Mouse (Mus musculus) bone marrow macrophage, adult 2 months (primary cell): ENCODE data around the gene Mctp2. TPM values are rescaled to one million over a fixed set of nuclear protein-coding genes. Genes with fewer than 3 reads are reported as not detected.

Source experiments
- H3K27ac ChIP-seq: 2 replicates; pipeline ENCODE4 v1.5.1; 2012; ENCODE audit warnings: low read depth, low read length; ENCODE audit not compliant: insufficient read depth
- H3K4me1 ChIP-seq: 2 replicates; pipeline ENCODE4 v1.6.1; 2012; ENCODE audit warnings: low read length; ENCODE audit not compliant: control insufficient read depth, insufficient read depth
- H3K4me3 ChIP-seq: 2 replicates; pipeline ENCODE4 v1.5.1; 2012; ENCODE audit warnings: mild to moderate bottlenecking, low read length, moderate library complexity; ENCODE audit not compliant: insufficient read depth
- CTCF ChIP-seq: IDR thresholded peaks from 2 replicates; pipeline ENCODE4 v1.5.1; 2012; ENCODE audit warnings: low read depth, mild to moderate bottlenecking, low read length, moderate library complexity
- POLR2A ChIP-seq: IDR thresholded peaks from 2 replicates; pipeline ENCODE4 v1.6.1; 2012; ENCODE audit warnings: mild to moderate bottlenecking, low read depth, low read length, borderline replicate concordance
- polyA plus RNA-seq: library from polyadenylated mRNA; stranded (reverse); fragments of >200 nt; gene quantifications from 2 replicates; pipeline ENCODE4 v1.2.4, GENCODE M21; 2012; ENCODE audit not compliant: missing spikeins, insufficient read depth, insufficient read length

Mctp2 gene
- polyA plus RNA-seq, 1 experiment = not detected

- no peak for TF ChIP-seq POLR2A
- no peaks in the 10 kb centered on the region for H3K4me1 ChIP-seq
Observed at GRCm38 (mm10) chr7:72100683-72101082, 205.7 kb downstream of the Mctp2 start.

GRCm38 (mm10) chr7:72098603-72099002 lies 207.8 kb downstream of the Mctp2 start:
- Histone ChIP-seq H3K4me3 (no peak overlapping the region), H3K4me1 (no peaks in the 10 kb centered on the region), H3K27ac (no peak overlapping the region)
- TF ChIP-seq POLR2A = no peak
- TF ChIP-seq CTCF = no peak

More at GRCm38 (mm10) chr7:72100683-72101082, 205.7 kb downstream of the Mctp2 start:
- no peak overlapping the region for H3K4me3 ChIP-seq
- no peak overlapping the region for H3K27ac ChIP-seq

GRCm38 (mm10) chr7:72096973-72097372 lies 209.4 kb downstream of the Mctp2 start:
- Histone ChIP-seq H3K4me3 (no peak overlapping the region), H3K4me1 (no peaks in the 10 kb centered on the region), H3K27ac (no peak overlapping the region)
- TF ChIP-seq CTCF = no peak
- no peak for TF ChIP-seq POLR2A

- Histone ChIP-seq H3K4me3 (no peak overlapping the region), H3K4me1 (no peaks in the 10 kb centered on the region), H3K27ac (no peak overlapping the region)
- TF ChIP-seq CTCF = no peak
- TF ChIP-seq POLR2A = no peak
Observed at GRCm38 (mm10) chr7:72096433-72096832, 210.0 kb downstream of the Mctp2 start.

- H3K4me3 ChIP-seq = no peak overlapping the region
- no peak overlapping the region for H3K27ac ChIP-seq
- H3K4me1 ChIP-seq = no peaks in the 10 kb centered on the region
- TF ChIP-seq CTCF (no peak), POLR2A (no peak)
Observed at GRCm38 (mm10) chr7:72089463-72090175, 216.8 kb downstream of the Mctp2 start.

- Histone ChIP-seq H3K4me3 (no peak overlapping the region), H3K4me1 (no peaks in the 10 kb centered on the region), H3K27ac (no peak overlapping the region)
- TF ChIP-seq POLR2A (no peak), CTCF (no peak)
Observed at GRCm38 (mm10) chr7:72080705-72081104, 225.7 kb downstream of the Mctp2 start.

GRCm38 (mm10) chr7:72078896-72079295 lies 227.5 kb downstream of the Mctp2 start:
- Histone ChIP-seq H3K4me1 (no peaks in the 10 kb centered on the region), H3K27ac (no peak overlapping the region), H3K4me3 (no peak overlapping the region)
- TF ChIP-seq POLR2A (no peak), CTCF (no peak)

- H3K4me1 ChIP-seq = no peaks in the 10 kb centered on the region
- no peak for TF ChIP-seq POLR2A
- no peak for TF ChIP-seq CTCF
- H3K4me3 ChIP-seq = no peak overlapping the region
- H3K27ac ChIP-seq = no peak overlapping the region
Observed at GRCm38 (mm10) chr7:72071418-72072184, 234.8 kb downstream of the Mctp2 start.

- TF ChIP-seq CTCF (no peak), POLR2A (no peak)
- Histone ChIP-seq H3K4me1 (no peaks in the 10 kb centered on the region), H3K27ac (no peak overlapping the region), H3K4me3 (no peak overlapping the region)
Observed at GRCm38 (mm10) chr7:72068454-72068853, 238.0 kb downstream of the Mctp2 start.

GRCm38 (mm10) chr7:72066352-72066751 lies 240.1 kb downstream of the Mctp2 start:
- Histone ChIP-seq H3K4me3 (no peak overlapping the region), H3K4me1 (no peaks in the 10 kb centered on the region), H3K27ac (no peak overlapping the region)
- TF ChIP-seq CTCF = no peak
- TF ChIP-seq POLR2A = no peak
